Mouse (Mus musculus) forebrain, embryonic 10.5 days (tissue): ENCODE results near the gene Prpf31. TPM values are rescaled to one million over a fixed set of nuclear protein-coding genes. Genes with fewer than 3 reads are reported as not detected.
"Not testable (repeated sequence)": the region's sequence is repeated elsewhere in the genome, so short reads cannot be mapped to it uniquely, and the experiment has no call there.

ENCODE experiments used
- DNase-seq: peaks from one replicate; pipeline ENCODE4 v3.0.0-alpha.2; 2017; ENCODE audit warnings: low spot score; ENCODE audit errors: extremely low spot score
- H3K27ac ChIP-seq: fragments of 300-500 bp; sonication (generic); 2 replicates; pipeline ENCODE4 v1.5.1; 2016; ENCODE audit warnings: mild to moderate bottlenecking
- H3K27me3 ChIP-seq: fragments of 300-500 bp; sonication (generic); 2 replicates; pipeline ENCODE4 v1.6.1; 2016; ENCODE audit warnings: mild to moderate bottlenecking; ENCODE audit not compliant: poor library complexity, severe bottlenecking
- H3K36me3 ChIP-seq: fragments of 300-500 bp; sonication (generic); replicated peaks from 2 replicates; pipeline ENCODE4 v1.6.1; 2016; ENCODE audit warnings: mild to moderate bottlenecking, moderate library complexity
- H3K4me1 ChIP-seq: fragments of 300-500 bp; sonication (generic); 2 replicates; pipeline ENCODE4 v1.6.1; 2016
- H3K4me3 ChIP-seq: fragments of 300-500 bp; sonication (generic); 2 replicates; pipeline ENCODE4 v1.5.1; 2016; ENCODE audit warnings: mild to moderate bottlenecking, moderate library complexity
- H3K9me3 ChIP-seq: fragments of 300-500 bp; sonication (generic); 2 replicates; pipeline ENCODE4 v1.6.1; 2016; ENCODE audit warnings: mild to moderate bottlenecking, moderate library complexity
- WGBS: fragments of 180-500 bp; shearing (Covaris S2); methylation state at CpG from one replicate; pipeline ENCODE4 v1.1.7; 2016; 5-methylcytosine and 5-hydroxymethylcytosine counted together
- polyA plus RNA-seq: library from polyadenylated mRNA; unstranded; fragments of >200 nt; fragmentation: Nextera tagmentation; extraction: Ambion mirVana; gene quantifications from 2 replicates; pipeline ENCODE4 v1.2.1, GENCODE M21; 2016

Gene Prpf31
- polyA plus RNA-seq = 190 and 191 TPM in 2 replicates

GRCm38 (mm10) chr7:3629543-3630477 lies at the start of gene Prpf31, which contains the start of gene Tfpt:
Gene Prpf31, plus strand, starts transcription at chr7:3629985.
Gene Tfpt, minus strand, starts transcription at chr7:3629929.
- H3K27ac ChIP-seq = peak within 1 kb of the TSS; percentile 88
- H3K4me1 ChIP-seq = peaks cover 22% of the 10 kb centered on the region
- H3K4me3 ChIP-seq = peak within 1 kb of the TSS; percentile 77
- no peaks in the 10 kb centered on the region for H3K27me3 ChIP-seq
- H3K9me3 ChIP-seq = no peaks in the 10 kb centered on the region
- peak; percentile 96 for DNase-seq
- H3K36me3 ChIP-seq = peaks cover 55% of the 10 kb centered on the region
- 1% methylated on average over 47 of the region's 47 CpGs for WGBS

- Histone ChIP-seq H3K27me3 (no peaks in the 10 kb centered on the region), H3K9me3 (0 out of 2 replicates have a peak, but pooled peaks cover 4% of the 10 kb centered on the region), H3K4me1 (no peaks in the 10 kb centered on the region), H3K4me3 (no peak overlapping the region), H3K27ac (no peak overlapping the region), H3K36me3 (no peaks in the 10 kb centered on the region)
- no peak for DNase-seq
- WGBS = 84% methylated on average over 2 of the region's 2 CpGs
Observed at GRCm38 (mm10) chr7:3580029-3580428, 49.8 kb upstream of the Prpf31 start.

GRCm38 (mm10) chr7:3585763-3586162 lies 44.0 kb upstream of the Prpf31 start:
- no peak for DNase-seq
- H3K36me3 ChIP-seq = no peaks in the 10 kb centered on the region
- H3K27ac ChIP-seq = no peak overlapping the region
- H3K27me3 ChIP-seq = no peaks in the 10 kb centered on the region
- no peaks in the 10 kb centered on the region for H3K9me3 ChIP-seq
- H3K4me1 ChIP-seq = peaks cover 10% of the 10 kb centered on the region
- 18% methylated on average over 6 of the region's 6 CpGs for WGBS
- no peak overlapping the region for H3K4me3 ChIP-seq

- no peak overlapping the region for H3K4me3 ChIP-seq
Observed at GRCm38 (mm10) chr7:3586255-3586654, 43.5 kb upstream of the Prpf31 start.

GRCm38 (mm10) chr7:3587292-3587691 lies 42.5 kb upstream of the Prpf31 start:
- Histone ChIP-seq H3K4me1 (peaks cover 10% of the 10 kb centered on the region), H3K27ac (no peak overlapping the region), H3K36me3 (no peaks in the 10 kb centered on the region), H3K27me3 (no peaks in the 10 kb centered on the region), H3K9me3 (no peaks in the 10 kb centered on the region), H3K4me3 (no peak overlapping the region)
- DNase-seq = no peak
- WGBS = 70% methylated on average over 1 of the region's 1 CpGs

More at GRCm38 (mm10) chr7:3586255-3586654, 43.5 kb upstream of the Prpf31 start:
- H3K9me3 ChIP-seq = no peaks in the 10 kb centered on the region
- H3K4me1 ChIP-seq = peaks cover 10% of the 10 kb centered on the region
- DNase-seq = no peak
- no peaks in the 10 kb centered on the region for H3K36me3 ChIP-seq
- WGBS = 3% methylated on average over 5 of the region's 5 CpGs
- no peak overlapping the region for H3K27ac ChIP-seq
- no peaks in the 10 kb centered on the region for H3K27me3 ChIP-seq

- WGBS = 79% methylated on average over 3 of the region's 3 CpGs
- no peaks in the 10 kb centered on the region for H3K36me3 ChIP-seq
- DNase-seq = no peak
- no peak overlapping the region for H3K4me3 ChIP-seq
- H3K27ac ChIP-seq = no peak overlapping the region
- H3K4me1 ChIP-seq = peaks cover 10% of the 10 kb centered on the region
- no peaks in the 10 kb centered on the region for H3K9me3 ChIP-seq
- H3K27me3 ChIP-seq = no peaks in the 10 kb centered on the region
Observed at GRCm38 (mm10) chr7:3590550-3590949, 39.2 kb upstream of the Prpf31 start.

GRCm38 (mm10) chr7:3591534-3591933 lies 38.3 kb upstream of the Prpf31 start:
- Histone ChIP-seq H3K27me3 (no peaks in the 10 kb centered on the region), H3K4me1 (peaks cover 3% of the 10 kb centered on the region), H3K9me3 (0 out of 2 replicates have a peak, but pooled peaks cover 2% of the 10 kb centered on the region), H3K27ac (no peak overlapping the region), H3K4me3 (no peak overlapping the region), H3K36me3 (no peaks in the 10 kb centered on the region)
- DNase-seq = no peak
- WGBS = 65% methylated on average over 1 of the region's 1 CpGs

- H3K4me3 ChIP-seq = no peak overlapping the region
- no peak overlapping the region for H3K27ac ChIP-seq
- no peaks in the 10 kb centered on the region for H3K36me3 ChIP-seq
- H3K27me3 ChIP-seq = no peaks in the 10 kb centered on the region
- 0 out of 2 replicates have a peak, but pooled peaks cover 2% of the 10 kb centered on the region for H3K9me3 ChIP-seq
- no peak for DNase-seq
- H3K4me1 ChIP-seq = no peaks in the 10 kb centered on the region; the same call in 1 of the 2 replicates
Observed at GRCm38 (mm10) chr7:3593855-3594254, 35.9 kb upstream of the Prpf31 start.

- no peak for DNase-seq
- H3K27me3 ChIP-seq = no peaks in the 10 kb centered on the region
- H3K36me3 ChIP-seq = no peaks in the 10 kb centered on the region
- H3K4me3 ChIP-seq = peak overlapping the region; percentile 30; the same call in 1 of the 2 replicates
- H3K4me1 ChIP-seq = no peaks in the 10 kb centered on the region; the same call in 1 of the 2 replicates
- 0 out of 2 replicates have a peak, but pooled peaks cover 2% of the 10 kb centered on the region for H3K9me3 ChIP-seq
- no peak overlapping the region for H3K27ac ChIP-seq
- 33% methylated on average over 5 of the region's 5 CpGs for WGBS
Observed at GRCm38 (mm10) chr7:3594686-3595085, 35.1 kb upstream of the Prpf31 start.

GRCm38 (mm10) chr7:3595146-3595545 lies 34.6 kb upstream of the Prpf31 start:
- no peak for DNase-seq
- H3K27ac ChIP-seq = no peak overlapping the region
- peak overlapping the region; percentile 30; the same call in 1 of the 2 replicates for H3K4me3 ChIP-seq
- no peaks in the 10 kb centered on the region for H3K36me3 ChIP-seq
- no peaks in the 10 kb centered on the region; the same call in 1 of the 2 replicates for H3K4me1 ChIP-seq
- WGBS = 13% methylated on average over 9 of the region's 9 CpGs
- 0 out of 2 replicates have a peak, but pooled peaks cover 2% of the 10 kb centered on the region for H3K9me3 ChIP-seq
- H3K27me3 ChIP-seq = no peaks in the 10 kb centered on the region

GRCm38 (mm10) chr7:3597755-3598154 lies 32.0 kb upstream of the Prpf31 start:
- not testable (repeated sequence) for H3K27me3 ChIP-seq, H3K4me1 ChIP-seq, H3K27ac ChIP-seq, H3K9me3 ChIP-seq, H3K4me3 ChIP-seq, H3K36me3 ChIP-seq, DNase-seq
- 80% methylated on average over 1 of the region's 1 CpGs for WGBS

GRCm38 (mm10) chr7:3601119-3601518 lies 28.7 kb upstream of the Prpf31 start:
- Histone ChIP-seq H3K27me3 (no peaks in the 10 kb centered on the region), H3K27ac (no peak overlapping the region), H3K36me3 (no peaks in the 10 kb centered on the region), H3K4me3 (no peak overlapping the region), H3K9me3 (peaks cover 2% of the 10 kb centered on the region; the same call in 1 of the 2 replicates), H3K4me1 (no peaks in the 10 kb centered on the region)
- peak; percentile 57 for DNase-seq
- WGBS = 24% methylated on average over 4 of the region's 4 CpGs

- no peak for DNase-seq
- H3K4me1 ChIP-seq = no peaks in the 10 kb centered on the region
- no peak overlapping the region for H3K4me3 ChIP-seq
- 31% methylated on average over 2 of the region's 2 CpGs for WGBS
- H3K36me3 ChIP-seq = no peaks in the 10 kb centered on the region
- no peaks in the 10 kb centered on the region for H3K27me3 ChIP-seq
- H3K27ac ChIP-seq = no peak overlapping the region
- no peaks in the 10 kb centered on the region; the same call in 1 of the 2 replicates for H3K9me3 ChIP-seq
Observed at GRCm38 (mm10) chr7:3606798-3607197, 23.0 kb upstream of the Prpf31 start.
